Mouse (Mus musculus): ENCODE data around the gene Prss22. TPM values are rescaled to one million over a fixed set of nuclear protein-coding genes. Genes with fewer than 3 reads are reported as not detected.

Prss22 gene
- polyA plus RNA-seq (2015; fragmentation: Nextera tagmentation; extraction: Ambion mirVana), result 1.4 and 1.6 TPM in 2 replicates

GRCm38 (mm10) chr17:23997901-23998300, at the start of gene Prss22:
Prss22 (minus strand) TSS chr17:23998100.
- Histone ChIP-seq H3K4me1 (peaks cover 20% of the 10 kb centered on the region), H3K9me3 (no peaks in the 10 kb centered on the region), H3K36me3 (no peaks in the 10 kb centered on the region), H3K9ac (no peak within 1 kb of the TSS), H3K4me2 (peak within 1 kb of the TSS; percentile 34), H3K27ac (no peak within 1 kb of the TSS), H3K27me3 (no peaks in the 10 kb centered on the region), H3K4me3 (no peak within 1 kb of the TSS)
- 56% methylated on average over 2 of the region's 2 CpGs for WGBS
- peak; percentile 36; the same call in 1 of the 2 replicates for ATAC-seq (ENCODE audit: borderline replicate concordance, extremely low read depth, low FRiP score, low TSS enrichment)

GRCm38 (mm10) chr17:24046026-24046425, 48.1 kb upstream of the Prss22 start:
- Histone ChIP-seq H3K9me3 (no peaks in the 10 kb centered on the region), H3K9ac (no peak overlapping the region), H3K36me3 (peaks cover 31% of the 10 kb centered on the region), H3K4me3 (no peak overlapping the region), H3K4me2 (no peak overlapping the region), H3K27ac (no peak overlapping the region), H3K27me3 (no peaks in the 10 kb centered on the region), H3K4me1 (no peaks in the 10 kb centered on the region)
- no peak for ATAC-seq (ENCODE audit: borderline replicate concordance, extremely low read depth, low FRiP score, low TSS enrichment)
- WGBS, result 28% methylated on average over 5 of the region's 5 CpGs

GRCm38 (mm10) chr17:24045608-24046007, 47.7 kb upstream of the Prss22 start:
- Histone ChIP-seq H3K9me3 (no peaks in the 10 kb centered on the region), H3K4me3 (no peak overlapping the region), H3K27me3 (no peaks in the 10 kb centered on the region), H3K4me1 (no peaks in the 10 kb centered on the region), H3K9ac (no peak overlapping the region), H3K27ac (no peak overlapping the region), H3K4me2 (no peak overlapping the region), H3K36me3 (peaks cover 27% of the 10 kb centered on the region)
- WGBS, result 70% methylated on average over 10 of the region's 10 CpGs
- no peak for ATAC-seq (ENCODE audit: borderline replicate concordance, extremely low read depth, low FRiP score, low TSS enrichment)

GRCm38 (mm10) chr17:24044482-24044881, 46.6 kb upstream of the Prss22 start:
- no peak overlapping the region for H3K4me2 ChIP-seq
- H3K4me3 ChIP-seq, result no peak overlapping the region
- H3K27me3 ChIP-seq, result no peaks in the 10 kb centered on the region
- H3K27ac ChIP-seq, result no peak overlapping the region
- peaks cover 23% of the 10 kb centered on the region for H3K36me3 ChIP-seq
- WGBS, result 55% methylated on average over 5 of the region's 5 CpGs
- no peaks in the 10 kb centered on the region for H3K9me3 ChIP-seq
- no peak for ATAC-seq (ENCODE audit: borderline replicate concordance, extremely low read depth, low FRiP score, low TSS enrichment)
- no peaks in the 10 kb centered on the region for H3K4me1 ChIP-seq
- H3K9ac ChIP-seq, result no peak overlapping the region

GRCm38 (mm10) chr17:24037844-24038243, 39.9 kb upstream of the Prss22 start, which contains the start of gene Prss27:
Prss27 (plus strand) TSS chr17:24038144.
- H3K4me3 ChIP-seq, result no peak within 1 kb of the TSS
- no peaks in the 10 kb centered on the region for H3K9me3 ChIP-seq
- no peak for ATAC-seq (ENCODE audit: borderline replicate concordance, extremely low read depth, low FRiP score, low TSS enrichment)
- H3K9ac ChIP-seq, result no peak within 1 kb of the TSS
- no peak within 1 kb of the TSS for H3K4me2 ChIP-seq
- no peak within 1 kb of the TSS for H3K27ac ChIP-seq
- H3K4me1 ChIP-seq, result no peaks in the 10 kb centered on the region
- H3K36me3 ChIP-seq, result no peaks in the 10 kb centered on the region
- 56% methylated on average over 4 of the region's 4 CpGs for WGBS
- H3K27me3 ChIP-seq, result no peaks in the 10 kb centered on the region

GRCm38 (mm10) chr17:24037360-24037759, 39.5 kb upstream of the Prss22 start:
- Histone ChIP-seq H3K27me3 (no peaks in the 10 kb centered on the region), H3K9me3 (no peaks in the 10 kb centered on the region), H3K36me3 (no peaks in the 10 kb centered on the region), H3K4me3 (no peak overlapping the region), H3K9ac (no peak overlapping the region), H3K4me1 (no peaks in the 10 kb centered on the region), H3K27ac (no peak overlapping the region), H3K4me2 (no peak overlapping the region)
- no peak for ATAC-seq (ENCODE audit: borderline replicate concordance, extremely low read depth, low FRiP score, low TSS enrichment)
- WGBS, result 72% methylated on average over 13 of the region's 13 CpGs

GRCm38 (mm10) chr17:24036954-24037353, 39.1 kb upstream of the Prss22 start:
- H3K9ac ChIP-seq, result no peak overlapping the region
- no peak overlapping the region for H3K27ac ChIP-seq
- no peak for ATAC-seq (ENCODE audit: borderline replicate concordance, extremely low read depth, low FRiP score, low TSS enrichment)
- H3K9me3 ChIP-seq, result no peaks in the 10 kb centered on the region
- H3K36me3 ChIP-seq, result no peaks in the 10 kb centered on the region
- no peak overlapping the region for H3K4me3 ChIP-seq
- H3K4me1 ChIP-seq, result no peaks in the 10 kb centered on the region
- WGBS, result 66% methylated on average over 6 of the region's 6 CpGs
- H3K4me2 ChIP-seq, result no peak overlapping the region
- H3K27me3 ChIP-seq, result no peaks in the 10 kb centered on the region

GRCm38 (mm10) chr17:24035087-24035486, 37.2 kb upstream of the Prss22 start:
- no peaks in the 10 kb centered on the region for H3K4me1 ChIP-seq
- ATAC-seq (ENCODE audit: borderline replicate concordance, extremely low read depth, low FRiP score, low TSS enrichment), result no peak
- no peak overlapping the region for H3K9ac ChIP-seq
- H3K4me3 ChIP-seq, result no peak overlapping the region
- H3K27me3 ChIP-seq, result no peaks in the 10 kb centered on the region
- H3K4me2 ChIP-seq, result no peak overlapping the region
- no peak overlapping the region for H3K27ac ChIP-seq
- H3K36me3 ChIP-seq, result no peaks in the 10 kb centered on the region
- 58% methylated on average over 7 of the region's 7 CpGs for WGBS
- H3K9me3 ChIP-seq, result no peaks in the 10 kb centered on the region

- Histone ChIP-seq H3K27ac (no peak overlapping the region), H3K4me3 (no peak overlapping the region), H3K4me1 (no peaks in the 10 kb centered on the region), H3K9ac (no peak overlapping the region), H3K9me3 (no peaks in the 10 kb centered on the region), H3K4me2 (no peak overlapping the region), H3K36me3 (no peaks in the 10 kb centered on the region), H3K27me3 (no peaks in the 10 kb centered on the region)
- WGBS, result 77% methylated on average over 22 of the region's 22 CpGs
- ATAC-seq (ENCODE audit: borderline replicate concordance, extremely low read depth, low FRiP score, low TSS enrichment), result no peak
These were observed 32.7 kb upstream of the Prss22 start for GRCm38 (mm10) chr17:24030551-24030950.

- 73% methylated on average over 7 of the region's 7 CpGs for WGBS
- Histone ChIP-seq H3K4me2 (no peak overlapping the region), H3K27me3 (no peaks in the 10 kb centered on the region), H3K4me3 (no peak overlapping the region), H3K27ac (no peak overlapping the region), H3K4me1 (no peaks in the 10 kb centered on the region), H3K9me3 (no peaks in the 10 kb centered on the region), H3K36me3 (no peaks in the 10 kb centered on the region), H3K9ac (no peak overlapping the region)
- ATAC-seq (ENCODE audit: borderline replicate concordance, extremely low read depth, low FRiP score, low TSS enrichment), result no peak
These were observed 31.6 kb upstream of the Prss22 start for GRCm38 (mm10) chr17:24029477-24029876.

- 35% methylated on average over 5 of the region's 5 CpGs for WGBS
- Histone ChIP-seq H3K27ac (peak overlapping the region; percentile 86), H3K4me3 (no peak overlapping the region), H3K9me3 (no peaks in the 10 kb centered on the region), H3K9ac (no peak overlapping the region), H3K36me3 (no peaks in the 10 kb centered on the region), H3K4me1 (peaks cover 21% of the 10 kb centered on the region), H3K27me3 (no peaks in the 10 kb centered on the region), H3K4me2 (no peak overlapping the region)
- peak; percentile 67 for ATAC-seq (ENCODE audit: borderline replicate concordance, extremely low read depth, low FRiP score, low TSS enrichment)
These were observed 23.7 kb upstream of the Prss22 start for GRCm38 (mm10) chr17:24021375-24022199.

GRCm38 (mm10) chr17:24020696-24021095, 22.8 kb upstream of the Prss22 start:
- Histone ChIP-seq H3K9me3 (no peaks in the 10 kb centered on the region), H3K4me2 (no peak overlapping the region; the same call in 1 of the 2 replicates), H3K4me3 (no peak overlapping the region), H3K4me1 (peaks cover 21% of the 10 kb centered on the region), H3K27ac (peak overlapping the region; percentile 86), H3K36me3 (no peaks in the 10 kb centered on the region), H3K27me3 (no peaks in the 10 kb centered on the region), H3K9ac (no peak overlapping the region)
- 22% methylated on average over 6 of the region's 6 CpGs for WGBS
- ATAC-seq (ENCODE audit: borderline replicate concordance, extremely low read depth, low FRiP score, low TSS enrichment), result peak; percentile 89
